Mouse (Mus musculus) cerebellum, adult (tissue): ENCODE data around the gene Ednrb.

Experiments
- ATAC-seq: cut with Nextera tagmentation; 2 replicates; pipeline ENCODE4 v1.9.2; 2017; ENCODE audit warnings: mild to moderate bottlenecking, moderate library complexity, mixed read lengths; ENCODE audit not compliant: insufficient number of reproducible peaks, low FRiP score, low TSS enrichment

Gene Ednrb

GRCm38 (mm10) chr14:103769319-103770245 lies 74.6 kb downstream of the Ednrb start:
- no peak for ATAC-seq

DNA sequence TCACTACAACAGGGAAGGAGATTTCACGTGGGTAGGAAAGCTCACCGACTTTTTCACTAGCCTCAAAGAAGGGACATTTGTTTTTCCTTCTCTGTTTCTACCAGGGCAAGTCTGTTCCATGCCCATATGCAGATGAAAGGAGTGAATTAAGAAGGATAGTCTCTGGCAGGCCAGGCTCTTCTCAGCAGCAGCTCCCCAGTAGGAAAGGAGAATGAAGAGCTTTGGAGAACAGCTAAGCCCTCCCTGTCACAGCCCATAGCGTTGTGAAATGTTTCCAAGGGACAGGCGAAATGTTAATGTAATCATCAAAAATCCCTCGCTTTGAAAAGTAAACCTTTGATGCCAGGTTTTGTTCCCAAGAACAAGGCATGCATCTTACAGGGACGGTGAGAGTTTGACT lies 76.7 kb downstream of the Ednrb start:
- no peak for ATAC-seq
